Mouse (Mus musculus) midbrain, embryonic 14.5 days (tissue): ENCODE measurements around the gene Ero1lb. TPM values are rescaled to one million over a fixed set of nuclear protein-coding genes. Genes with fewer than 3 reads are reported as not detected.

Experiments
- ATAC-seq: fragments of 200-750 bp; cut with Nextera tagmentation; 2 replicates; pipeline ENCODE4 v1.8.0; 2017; ENCODE audit warnings: moderate number of reproducible peaks, moderate library complexity; ENCODE audit not compliant: low FRiP score, low TSS enrichment
- DNase-seq: peaks from one replicate; pipeline ENCODE4 v3.0.0-alpha.2; 2015
- H3K27ac ChIP-seq: fragments of 300-500 bp; sonication (generic); replicated peaks from 2 replicates; pipeline ENCODE4 v1.5.1; 2014; ENCODE audit warnings: mild to moderate bottlenecking, low read depth, low read length, moderate library complexity
- H3K27me3 ChIP-seq: fragments of 300-500 bp; sonication (generic); 2 replicates; pipeline ENCODE4 v1.6.1; 2014; ENCODE audit warnings: low read length, control low read depth, mixed read lengths; ENCODE audit not compliant: control insufficient read depth, insufficient read depth
- H3K36me3 ChIP-seq: fragments of 300-500 bp; sonication (generic); 2 replicates; pipeline ENCODE4 v1.6.1; 2014; ENCODE audit warnings: low read length, control low read depth; ENCODE audit not compliant: control insufficient read depth, insufficient read depth
- H3K4me1 ChIP-seq: fragments of 300-500 bp; sonication (generic); 2 replicates; pipeline ENCODE4 v1.6.1; 2014; ENCODE audit warnings: mild to moderate bottlenecking, antibody characterized with exemption, low read length, control low read depth; ENCODE audit not compliant: control insufficient read depth, insufficient read depth
- H3K4me2 ChIP-seq: fragments of 300-500 bp; sonication (generic); 2 replicates; pipeline ENCODE4 v1.6.1; 2014; ENCODE audit warnings: mild to moderate bottlenecking, low read length, moderate library complexity
- H3K4me3 ChIP-seq: fragments of 300-500 bp; sonication (generic); replicated peaks from 2 replicates; pipeline ENCODE4 v1.5.1; 2014; ENCODE audit warnings: low read depth, low read length
- H3K9ac ChIP-seq: fragments of 300-500 bp; sonication (generic); replicated peaks from 2 replicates; pipeline ENCODE4 v1.6.1; 2014; ENCODE audit warnings: mild to moderate bottlenecking, low read length, moderate library complexity
- H3K9me3 ChIP-seq: fragments of 300-500 bp; sonication (generic); 2 replicates; pipeline ENCODE4 v1.6.1; 2016; ENCODE audit warnings: low read length, control low read depth, mixed read lengths; ENCODE audit not compliant: control insufficient read depth
- WGBS: fragments of 180-500 bp; shearing (Covaris S2); extraction: QIAGEN DNeasy Blood & Tissue Kit; methylation state at CpG from one replicate; pipeline ENCODE4 v1.1.7; 2014; 5-methylcytosine and 5-hydroxymethylcytosine counted together
- polyA plus RNA-seq: library from polyadenylated mRNA; unstranded; fragments of >200 nt; fragmentation: Nextera tagmentation; extraction: Ambion mirVana; gene quantifications from 2 replicates; pipeline ENCODE4 v1.2.1, GENCODE M21; 2014

Ero1lb gene
- polyA plus RNA-seq, 1 experiment from 2014 or later: 19.5 TPM

DNA sequence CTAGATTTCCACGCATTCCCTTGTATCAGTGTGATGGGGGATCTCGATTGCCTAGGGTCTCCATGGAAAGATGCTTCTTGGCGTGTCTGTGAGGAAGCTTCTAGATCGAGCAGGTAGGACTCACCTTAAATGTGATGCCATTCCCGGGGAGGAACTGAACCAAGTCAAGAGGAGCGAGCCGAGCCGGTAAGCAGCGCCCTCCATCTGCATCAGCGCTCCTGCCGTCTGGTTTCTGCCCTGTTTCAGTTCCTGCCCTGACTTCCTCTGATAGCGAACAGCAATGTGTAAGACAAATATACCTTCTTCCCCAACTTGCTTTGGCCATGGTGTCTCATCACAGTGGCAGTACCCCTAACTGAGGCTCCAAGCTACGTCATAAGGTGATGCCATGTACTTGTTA lies 25.6 kb upstream of the Ero1lb start:
- H3K9ac ChIP-seq: no peak overlapping the region; the same call in 1 of the 2 replicates
- H3K36me3 ChIP-seq: no peaks in the 10 kb centered on the region
- H3K4me2 ChIP-seq: peak overlapping the region; percentile 39
- no peak overlapping the region; the same call in 1 of the 2 replicates for H3K27ac ChIP-seq
- H3K27me3 ChIP-seq: no peaks in the 10 kb centered on the region
- DNase-seq: no peak
- no peaks in the 10 kb centered on the region for H3K9me3 ChIP-seq
- H3K4me3 ChIP-seq: peak overlapping the region; percentile 1; the same call in 1 of the 2 replicates
- peaks cover 9% of the 10 kb centered on the region; the same call in 1 of the 2 replicates for H3K4me1 ChIP-seq
- no peak for ATAC-seq
- WGBS: 47% methylated on average over 13 of the region's 13 CpGs

DNA sequence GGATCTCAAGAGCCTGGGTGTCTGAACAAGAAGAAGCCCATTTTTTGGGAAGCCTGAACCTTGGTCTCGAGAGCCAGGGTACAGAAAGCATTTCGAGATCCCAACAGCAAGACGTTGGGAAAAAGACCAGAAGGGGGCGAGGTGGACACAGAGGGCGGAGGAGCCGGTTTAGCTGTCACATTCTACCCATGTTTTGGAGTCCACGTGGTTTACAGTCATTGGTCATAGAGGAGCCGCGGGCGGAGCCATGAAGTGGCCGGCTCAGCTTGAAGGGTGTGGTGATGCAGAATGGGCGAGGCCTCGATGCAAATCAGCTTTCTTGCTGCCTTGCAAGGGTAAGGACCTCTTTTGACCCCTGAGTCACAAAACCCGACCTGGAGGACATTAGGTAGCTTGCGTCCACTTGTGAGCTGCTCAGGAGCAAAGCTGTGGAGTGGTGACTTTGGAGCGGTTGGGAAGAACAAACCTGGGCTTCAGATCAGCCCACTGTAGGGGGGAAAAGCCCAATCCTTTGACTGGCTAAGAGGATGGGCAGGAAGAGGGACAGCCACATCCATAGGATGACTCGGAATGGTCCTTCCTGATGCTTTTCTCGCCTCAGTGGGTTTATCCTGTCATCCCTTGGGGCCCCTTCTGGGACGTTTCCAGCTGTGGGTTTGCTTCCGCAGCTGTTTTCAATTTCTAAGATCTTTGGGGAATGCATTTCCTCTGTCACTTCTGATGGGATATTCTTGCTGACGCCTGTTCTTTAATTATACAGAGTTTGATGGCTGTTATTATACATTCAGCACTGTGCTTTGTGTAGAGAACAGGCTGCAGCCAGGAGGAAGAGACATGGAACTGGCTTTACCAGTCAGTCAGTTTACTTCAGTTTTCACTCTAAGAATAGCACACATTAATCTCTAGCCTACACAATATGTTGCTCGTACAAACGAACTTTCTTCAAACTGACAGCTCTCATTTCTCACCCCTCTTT lies 23.4 kb upstream of the Ero1lb start:
- no peaks in the 10 kb centered on the region for H3K36me3 ChIP-seq

DNA sequence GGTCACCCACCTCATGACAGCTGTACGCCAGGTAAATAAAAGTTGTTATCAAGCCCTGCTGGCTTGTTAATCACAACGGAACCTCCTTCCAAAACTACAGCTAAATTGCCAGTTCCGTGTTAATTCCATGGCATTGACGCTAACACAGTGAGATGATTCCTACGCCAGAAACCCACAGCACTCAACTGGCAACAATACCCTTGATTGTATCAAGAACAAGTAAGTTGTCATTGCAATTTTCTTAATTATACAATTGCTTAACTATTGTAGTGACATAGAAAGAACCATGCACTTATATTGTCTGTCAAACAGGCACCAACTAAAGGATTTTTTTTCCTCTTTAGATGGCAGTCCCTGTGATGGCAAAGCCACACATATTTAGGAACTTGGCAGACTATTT lies 22.4 kb upstream of the Ero1lb start:
- Histone ChIP-seq H3K36me3 (no peaks in the 10 kb centered on the region), H3K4me2 (no peak overlapping the region), H3K9ac (no peak overlapping the region), H3K4me1 (peaks cover 9% of the 10 kb centered on the region; the same call in 1 of the 2 replicates), H3K27ac (no peak overlapping the region), H3K4me3 (no peak overlapping the region), H3K9me3 (no peaks in the 10 kb centered on the region), H3K27me3 (no peaks in the 10 kb centered on the region)
- ATAC-seq: no peak
- 81% methylated on average over 5 of the region's 5 CpGs for WGBS
- no peak for DNase-seq

More for the DNA sequence above, 23.4 kb upstream of the Ero1lb start:
- Histone ChIP-seq H3K4me1 (peaks cover 9% of the 10 kb centered on the region; the same call in 1 of the 2 replicates), H3K27me3 (no peaks in the 10 kb centered on the region), H3K4me3 (no peak overlapping the region), H3K4me2 (peak overlapping the region; percentile 37), H3K27ac (no peak overlapping the region), H3K9me3 (no peaks in the 10 kb centered on the region), H3K9ac (no peak overlapping the region)
- 8% methylated on average over 23 of the region's 23 CpGs for WGBS
- DNase-seq: peak; percentile 23
- peak; percentile 51; the same call in 1 of the 2 replicates for ATAC-seq

DNA sequence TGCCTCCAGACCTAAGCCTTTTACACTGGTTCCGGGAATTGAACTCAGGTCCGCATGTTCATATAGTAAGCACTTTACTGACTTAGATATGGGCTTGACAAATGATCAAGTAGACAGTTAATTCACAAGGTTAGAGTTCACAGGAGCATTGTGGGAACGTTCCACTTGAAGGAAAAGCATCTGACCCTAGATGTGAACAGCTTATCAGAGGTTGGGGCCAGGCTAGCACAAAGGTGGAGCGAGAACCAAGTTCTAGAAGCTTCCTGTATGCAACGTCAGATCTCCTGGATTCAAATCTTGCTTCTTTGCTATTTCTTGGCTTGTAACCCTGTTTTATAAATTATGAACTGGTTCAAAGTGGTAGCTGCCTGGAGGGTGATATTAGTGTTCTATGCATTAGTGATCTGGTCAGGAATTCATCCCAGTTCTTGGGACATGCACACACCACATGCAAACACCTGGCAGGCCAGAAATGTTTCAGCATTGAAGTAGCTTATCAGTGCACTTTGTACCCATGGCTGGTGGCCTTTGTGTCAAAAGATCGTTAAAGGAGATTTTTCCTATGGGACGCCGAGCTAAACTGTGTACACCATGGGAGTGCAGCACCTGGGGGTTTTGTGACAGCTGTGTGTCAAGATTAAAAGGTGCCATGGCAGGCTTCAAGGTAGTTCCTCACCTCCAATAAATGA lies 21.6 kb upstream of the Ero1lb start:
- H3K4me2 ChIP-seq: no peak overlapping the region
- H3K9me3 ChIP-seq: no peaks in the 10 kb centered on the region
- no peak overlapping the region for H3K9ac ChIP-seq
- WGBS: 92% methylated on average over 8 of the region's 8 CpGs
- no peak overlapping the region for H3K27ac ChIP-seq
- H3K4me3 ChIP-seq: no peak overlapping the region
- H3K36me3 ChIP-seq: no peaks in the 10 kb centered on the region
- DNase-seq (no peak), ATAC-seq (no peak)
- H3K4me1 ChIP-seq: peaks cover 9% of the 10 kb centered on the region; the same call in 1 of the 2 replicates
- H3K27me3 ChIP-seq: no peaks in the 10 kb centered on the region

DNA sequence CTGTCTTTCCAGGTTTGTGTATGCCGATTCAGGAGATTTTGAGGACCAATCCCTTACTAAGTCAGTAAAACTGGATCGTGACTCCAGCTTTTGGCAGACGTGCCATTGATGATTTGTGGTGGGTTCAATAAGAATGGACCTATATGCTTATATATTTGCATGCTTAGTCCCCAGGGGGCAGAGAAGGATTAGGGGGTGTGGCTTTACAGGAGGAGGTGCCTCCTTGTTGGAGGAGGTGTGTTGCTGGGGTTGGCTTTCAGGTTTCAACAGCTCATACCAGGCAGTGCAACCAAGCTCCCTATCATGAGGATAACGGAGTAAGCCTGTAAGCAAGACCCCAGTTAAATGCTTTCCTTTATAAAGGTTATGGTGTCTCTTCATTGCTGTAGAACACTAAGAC lies 11.5 kb upstream of the Ero1lb start:
- Histone ChIP-seq H3K4me1 (no peaks in the 10 kb centered on the region), H3K4me3 (no peak overlapping the region), H3K4me2 (no peak overlapping the region), H3K36me3 (no peaks in the 10 kb centered on the region), H3K27me3 (no peaks in the 10 kb centered on the region), H3K27ac (no peak overlapping the region), H3K9me3 (no peaks in the 10 kb centered on the region), H3K9ac (no peak overlapping the region)
- DNase-seq (no peak), ATAC-seq (no peak)
- WGBS: 66% methylated on average over 4 of the region's 4 CpGs

DNA sequence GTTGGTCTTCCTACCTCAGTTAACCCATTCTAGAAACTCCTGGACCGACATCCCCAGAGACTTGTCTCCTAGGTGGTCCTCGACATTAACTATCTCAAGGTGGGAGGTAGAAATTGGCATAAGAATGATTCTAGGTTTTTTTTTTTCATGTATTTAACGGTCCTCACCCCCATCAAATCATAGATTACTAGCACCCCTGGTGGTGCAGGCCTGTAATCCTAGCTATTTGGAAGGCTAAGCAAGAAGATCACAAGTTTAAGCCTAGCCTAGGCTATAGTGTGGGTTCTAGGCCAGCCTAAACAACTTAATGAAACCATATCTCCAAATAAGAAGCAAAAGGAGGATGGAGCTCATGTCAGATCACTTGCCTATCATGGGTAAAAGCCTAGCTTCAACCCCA lies 6.6 kb upstream of the Ero1lb start:
- H3K4me2 ChIP-seq: no peak overlapping the region

DNA sequence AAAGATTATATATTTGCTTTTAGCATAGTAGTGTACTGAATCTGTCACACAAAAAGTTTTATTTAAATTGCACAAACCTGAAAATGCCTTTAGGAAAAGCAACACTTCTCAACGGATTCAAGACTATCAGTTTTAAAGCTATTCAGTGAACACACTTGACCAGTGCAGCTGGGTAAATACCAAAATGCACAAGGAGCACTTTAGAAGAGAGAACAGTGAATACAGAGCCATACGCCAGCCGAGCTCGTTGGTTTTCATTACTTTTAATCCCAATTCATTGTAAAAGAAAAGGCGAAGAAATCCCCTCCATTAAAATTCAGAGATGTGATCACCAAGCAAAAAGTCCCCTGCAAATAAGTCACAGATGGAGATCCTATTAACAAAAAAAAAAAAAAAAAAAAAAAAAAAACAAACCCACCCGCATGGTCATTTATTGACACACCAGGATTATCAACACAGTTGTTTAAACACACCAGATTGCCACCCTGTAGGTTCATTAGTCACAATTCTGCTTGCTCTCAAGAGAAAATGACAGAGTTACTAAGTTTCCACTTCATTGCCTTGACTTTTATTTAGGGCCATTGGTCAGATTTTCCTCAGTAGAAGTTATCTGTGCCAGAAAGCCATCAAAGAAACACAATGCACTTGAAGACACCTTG lies 6.1 kb upstream of the Ero1lb start:
- Histone ChIP-seq H3K9ac (no peak overlapping the region), H3K4me3 (no peak overlapping the region), H3K9me3 (no peaks in the 10 kb centered on the region), H3K36me3 (no peaks in the 10 kb centered on the region), H3K4me1 (no peaks in the 10 kb centered on the region), H3K27me3 (no peaks in the 10 kb centered on the region), H3K4me2 (no peak overlapping the region), H3K27ac (no peak overlapping the region)
- DNase-seq (no peak), ATAC-seq (no peak)
- 21% methylated on average over 6 of the region's 6 CpGs for WGBS

More for the DNA sequence above, 6.6 kb upstream of the Ero1lb start:
- DNase-seq (no peak), ATAC-seq (no peak)
- Histone ChIP-seq H3K9me3 (no peaks in the 10 kb centered on the region), H3K4me3 (no peak overlapping the region), H3K4me1 (no peaks in the 10 kb centered on the region), H3K27me3 (no peaks in the 10 kb centered on the region), H3K9ac (no peak overlapping the region), H3K36me3 (no peaks in the 10 kb centered on the region), H3K27ac (no peak overlapping the region)
- WGBS: 32% methylated on average over 3 of the region's 3 CpGs

DNA sequence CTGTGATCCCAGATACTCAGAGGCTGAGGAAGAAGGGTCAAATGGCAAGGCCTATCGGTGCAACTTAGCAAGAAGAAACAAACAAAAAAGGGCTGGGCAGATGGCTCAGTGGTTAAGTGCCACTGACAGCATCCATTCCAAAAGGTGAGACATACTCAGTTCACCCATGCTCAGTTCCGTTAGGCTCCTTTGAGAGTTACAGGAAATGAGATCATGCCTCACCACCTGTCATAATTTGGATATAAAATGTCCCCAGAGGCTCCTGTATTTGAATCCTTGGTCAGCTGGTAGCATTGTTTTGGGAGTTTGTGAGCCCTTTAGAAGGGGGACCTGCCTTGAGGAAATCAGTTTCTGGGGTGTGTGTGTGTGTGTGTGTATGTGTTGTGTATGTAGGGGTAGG lies 3.9 kb upstream of the Ero1lb start:
- ATAC-seq (no peak), DNase-seq (no peak)
- Histone ChIP-seq H3K4me3 (no peak overlapping the region), H3K9ac (no peak overlapping the region), H3K4me2 (no peak overlapping the region), H3K27me3 (no peaks in the 10 kb centered on the region), H3K36me3 (no peaks in the 10 kb centered on the region), H3K27ac (no peak overlapping the region), H3K4me1 (peaks cover 4% of the 10 kb centered on the region), H3K9me3 (no peaks in the 10 kb centered on the region)
- WGBS: 76% methylated on average over 2 of the region's 2 CpGs
